Mouse (Mus musculus) liver, postnatal 0 days (tissue): ENCODE data around the gene Olfr282.

Experiments
- CTCF ChIP-seq: sonication (generic); IDR thresholded peaks from 2 replicates; pipeline ENCODE4 v1.5.1; 2016; ENCODE audit warnings: antibody characterized with exemption, low read depth
- EP300 ChIP-seq: IDR thresholded peaks from 2 replicates; pipeline ENCODE4 v1.6.1; 2016; ENCODE audit warnings: antibody characterized with exemption, low read depth, mild to moderate bottlenecking

- no peak for TF ChIP-seq CTCF
- TF ChIP-seq EP300, result no peak
Measured at GRCm38 (mm10) chr15:98486433-98487021, 55.5 kb downstream of the Olfr282 start.
